Mouse (Mus musculus) cortical plate, adult 2 months (tissue): ENCODE data around the gene Gm47996. TPM values are rescaled to one million over a fixed set of nuclear protein-coding genes. Genes with fewer than 3 reads are reported as not detected.

Source experiments
- H3K27ac ChIP-seq: fragments of 200-500 bp; 2 replicates; pipeline ENCODE4 v1.5.1; 2012; ENCODE audit warnings: low read length, control low read depth, inconsistent platforms; ENCODE audit not compliant: insufficient read depth
- H3K4me1 ChIP-seq: fragments of 200-500 bp; 2 replicates; pipeline ENCODE4 v1.6.1; 2011; ENCODE audit warnings: low read length; ENCODE audit not compliant: control insufficient read depth, insufficient read depth
- H3K4me3 ChIP-seq: fragments of 200-500 bp; 2 replicates; pipeline ENCODE4 v1.5.1; 2011; ENCODE audit warnings: mild to moderate bottlenecking, low read length, control low read depth; ENCODE audit not compliant: insufficient read depth
- CTCF ChIP-seq: fragments of 200-500 bp; IDR thresholded peaks from 2 replicates; pipeline ENCODE4 v1.5.1; 2011; ENCODE audit warnings: mild to moderate bottlenecking, control low read depth, low read length; ENCODE audit not compliant: insufficient read depth; ENCODE audit errors: extremely low read depth
- POLR2A ChIP-seq: fragments of 200-500 bp; IDR thresholded peaks from 2 replicates; pipeline ENCODE4 v1.6.1; 2011; ENCODE audit warnings: mild to moderate bottlenecking, low read length, control low read depth; ENCODE audit not compliant: insufficient read depth; ENCODE audit errors: extremely low read depth
- polyA plus RNA-seq: library from polyadenylated mRNA; depleted of rRNA; stranded (reverse); fragments of >200 nt; gene quantifications from 2 replicates; pipeline ENCODE4 v1.2.3, GENCODE M21; 2012

Gene Gm47996
- polyA plus RNA-seq, 1 experiment, result not detected

DNA sequence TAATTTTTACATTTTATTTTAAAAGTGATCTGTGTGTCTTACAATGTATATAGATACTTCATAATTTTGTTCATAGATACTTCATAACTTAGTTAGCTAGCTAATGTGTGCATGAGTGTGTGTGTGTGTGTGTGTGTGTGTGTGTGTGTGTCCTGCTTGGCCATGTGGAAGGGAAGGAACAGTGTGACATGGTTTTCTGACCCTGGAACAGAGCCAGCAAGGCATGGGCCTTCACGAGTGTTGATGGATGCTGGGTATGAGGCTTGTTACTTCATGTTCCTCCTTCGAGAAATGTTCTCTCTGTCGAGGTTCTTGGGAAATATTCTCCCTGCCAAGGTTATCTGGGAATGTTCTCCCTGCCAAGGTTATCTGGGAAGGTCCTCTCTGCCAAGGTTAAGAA is 23.8 kb downstream of the Gm47996 start:
- no peaks in the 10 kb centered on the region for H3K4me1 ChIP-seq
- no peak overlapping the region for H3K4me3 ChIP-seq
- no peak overlapping the region for H3K27ac ChIP-seq
- TF ChIP-seq POLR2A, result no peak
- TF ChIP-seq CTCF, result no peak

DNA sequence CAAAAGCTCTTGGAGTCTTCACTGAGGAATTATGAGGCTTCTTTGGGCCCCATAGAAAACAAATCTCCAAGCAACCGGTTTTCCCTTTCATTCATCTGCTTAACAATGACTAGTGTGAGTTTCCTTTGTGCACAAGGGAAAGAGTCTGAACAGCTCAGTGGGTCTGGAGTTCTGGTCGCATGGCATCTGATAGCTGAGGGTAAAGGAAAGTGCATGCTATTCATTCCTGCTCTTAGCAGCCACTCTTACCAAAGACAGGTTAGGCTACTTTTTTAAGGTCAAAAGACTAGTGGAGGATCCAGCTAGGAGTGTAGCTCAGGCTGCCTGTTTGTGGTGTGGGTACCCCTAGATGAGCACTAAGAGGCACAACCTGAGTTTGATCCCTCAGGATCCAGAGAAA is 25.6 kb downstream of the Gm47996 start:
- TF ChIP-seq CTCF (no peak), POLR2A (no peak)
- Histone ChIP-seq H3K27ac (no peak overlapping the region), H3K4me3 (no peak overlapping the region), H3K4me1 (no peaks in the 10 kb centered on the region)

GRCm38 (mm10) chr1:151236141-151236930 is 26.4 kb downstream of the Gm47996 start:
- TF ChIP-seq CTCF (no peak), POLR2A (no peak)
- Histone ChIP-seq H3K27ac (no peak overlapping the region), H3K4me3 (no peak overlapping the region), H3K4me1 (no peaks in the 10 kb centered on the region)

- H3K4me1 ChIP-seq, result no peaks in the 10 kb centered on the region
- no peak overlapping the region for H3K4me3 ChIP-seq
- no peak overlapping the region for H3K27ac ChIP-seq
- TF ChIP-seq CTCF (no peak), POLR2A (no peak)
Measured at GRCm38 (mm10) chr1:151237780-151238179, 27.8 kb downstream of the Gm47996 start.

- Histone ChIP-seq H3K4me1 (no peaks in the 10 kb centered on the region), H3K4me3 (no peak overlapping the region), H3K27ac (no peak overlapping the region)
- TF ChIP-seq CTCF (no peak), POLR2A (no peak)
Measured at GRCm38 (mm10) chr1:151243332-151243731, 33.4 kb downstream of the Gm47996 start.

- TF ChIP-seq POLR2A (no peak), CTCF (no peak)
- no peaks in the 10 kb centered on the region for H3K4me1 ChIP-seq
- no peak overlapping the region for H3K27ac ChIP-seq
- H3K4me3 ChIP-seq, result no peak overlapping the region
Measured at GRCm38 (mm10) chr1:151244013-151244412, 34.1 kb downstream of the Gm47996 start.

- Histone ChIP-seq H3K4me1 (no peaks in the 10 kb centered on the region), H3K4me3 (no peak overlapping the region), H3K27ac (no peak overlapping the region)
- TF ChIP-seq POLR2A, result no peak
- TF ChIP-seq CTCF, result no peak
Measured at GRCm38 (mm10) chr1:151244761-151245160, 34.8 kb downstream of the Gm47996 start.

- Histone ChIP-seq H3K4me3 (no peak overlapping the region), H3K27ac (no peak overlapping the region), H3K4me1 (no peaks in the 10 kb centered on the region)
- TF ChIP-seq CTCF (no peak), POLR2A (no peak)
Measured at GRCm38 (mm10) chr1:151245165-151245564, 35.2 kb downstream of the Gm47996 start.

DNA sequence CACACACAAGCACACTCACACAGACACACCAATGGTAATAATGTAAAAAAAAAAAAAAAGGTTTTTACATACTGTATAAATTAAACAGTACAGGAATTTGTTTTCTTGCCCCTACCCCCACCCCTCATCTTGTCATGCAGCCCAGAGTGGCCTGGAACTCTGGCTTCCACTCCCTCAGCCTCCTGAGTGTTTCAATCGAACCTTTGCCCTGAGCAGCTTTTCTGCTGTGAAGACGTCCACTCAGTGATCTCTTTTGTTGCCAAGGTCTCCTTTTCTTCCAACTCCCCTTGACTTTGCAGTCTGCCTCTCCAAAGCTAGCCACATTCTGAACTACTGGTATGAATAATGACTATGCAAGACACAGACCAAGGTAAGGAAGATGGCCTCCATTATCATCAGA is 35.9 kb downstream of the Gm47996 start:
- H3K4me1 ChIP-seq, result no peaks in the 10 kb centered on the region
- TF ChIP-seq CTCF (no peak), POLR2A (no peak)
- no peak overlapping the region for H3K27ac ChIP-seq
- H3K4me3 ChIP-seq, result no peak overlapping the region

DNA sequence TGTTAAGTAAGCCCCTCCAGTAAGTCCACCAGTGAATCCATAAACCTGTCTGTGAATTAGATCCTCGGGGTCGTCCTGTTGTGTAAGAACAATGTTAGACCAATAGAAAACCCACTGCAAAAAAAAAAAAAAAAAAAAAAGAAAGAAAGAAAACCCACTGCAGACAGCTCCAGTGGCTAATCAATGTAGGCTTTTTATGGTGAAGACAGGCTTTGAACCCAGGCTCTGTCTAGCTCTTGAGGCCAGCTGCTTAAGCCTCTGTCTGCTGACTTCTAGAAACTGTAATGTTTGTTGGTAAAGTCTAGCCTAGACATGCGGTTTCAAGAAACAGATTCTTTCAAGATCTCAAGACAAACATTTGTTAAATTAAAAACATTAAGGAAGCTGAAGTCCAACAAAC is 40.2 kb downstream of the Gm47996 start:
- TF ChIP-seq POLR2A (no peak), CTCF (no peak)
- H3K27ac ChIP-seq, result no peak overlapping the region
- H3K4me3 ChIP-seq, result no peak overlapping the region
- H3K4me1 ChIP-seq, result no peaks in the 10 kb centered on the region
